Mouse (Mus musculus) CD4-positive, CD25-positive, alpha-beta regulatory T cell, adult 4 months (primary cell): ENCODE data around the gene T2. TPM values are rescaled to one million over a fixed set of nuclear protein-coding genes. Genes with fewer than 3 reads are reported as not detected.
"Not testable (repeated sequence)": the region's sequence is repeated elsewhere in the genome, so short reads cannot be mapped to it uniquely, and the experiment has no call there.

Experiments
- ATAC-seq: one replicate; pipeline ENCODE4 v1.8.0; 2017
- polyA plus RNA-seq, 2 experiments: library from polyadenylated mRNA; unstranded; fragments of 100-300 nt; shearing (Covaris generic); gene quantifications; one replicate each; pipeline ENCODE4 v1.2.1; 2017

The T2 gene
- 1 to 10 TPM in 1 of 2 experiments, under 1 TPM in 1; 0.51 to 2.7 TPM for polyA plus RNA-seq

GRCm38 (mm10) chr17:8355692-8356091, at the start of gene T2:
TSS of gene T2 (plus strand) at chr17:8355992.
- no peak for ATAC-seq

GRCm38 (mm10) chr17:8310838-8311614, 44.8 kb upstream of the T2 start, which contains the start of gene Sft2d1:
TSS of gene Sft2d1 (plus strand) at chr17:8311102.
- ATAC-seq, result peak; percentile 96

- peak; percentile 17 for ATAC-seq
Observed at GRCm38 (mm10) chr17:8311751-8312150, 44.0 kb upstream of the T2 start.

- ATAC-seq, result no peak
Observed at GRCm38 (mm10) chr17:8313976-8314375, 41.8 kb upstream of the T2 start.

- ATAC-seq, result peak; percentile 56
Observed at GRCm38 (mm10) chr17:8316251-8316650, 39.5 kb upstream of the T2 start.

GRCm38 (mm10) chr17:8326877-8327276, 28.9 kb upstream of the T2 start:
- ATAC-seq, result not testable (repeated sequence)

GRCm38 (mm10) chr17:8328511-8329174, 27.1 kb upstream of the T2 start:
- ATAC-seq, result no peak

- ATAC-seq, result no peak
Observed at GRCm38 (mm10) chr17:8330602-8331001, 25.2 kb upstream of the T2 start.

- not testable (repeated sequence) for ATAC-seq
Observed at GRCm38 (mm10) chr17:8337159-8337558, 18.6 kb upstream of the T2 start, which contains the start of gene Prr18. TSS of gene Prr18 (plus strand) at chr17:8337459.

- no peak for ATAC-seq
Observed at GRCm38 (mm10) chr17:8339666-8340374, 16.0 kb upstream of the T2 start.

- ATAC-seq, result peak; percentile 35
Observed at GRCm38 (mm10) chr17:8340407-8341359, 15.1 kb upstream of the T2 start.

GRCm38 (mm10) chr17:8341360-8341963, 14.3 kb upstream of the T2 start:
- ATAC-seq, result no peak

- ATAC-seq, result peak; percentile 84
Observed at GRCm38 (mm10) chr17:8342706-8343105, 13.1 kb upstream of the T2 start.

GRCm38 (mm10) chr17:8343416-8343815, 12.4 kb upstream of the T2 start:
- ATAC-seq, result no peak

- ATAC-seq, result no peak
Observed at GRCm38 (mm10) chr17:8347765-8348285, 8.0 kb upstream of the T2 start.

GRCm38 (mm10) chr17:8348941-8349340, 6.9 kb upstream of the T2 start:
- ATAC-seq, result no peak

GRCm38 (mm10) chr17:8351088-8351487, 4.7 kb upstream of the T2 start:
- no peak for ATAC-seq

- no peak for ATAC-seq
Observed at GRCm38 (mm10) chr17:8357498-8357897, 1.7 kb downstream of the T2 start.

- no peak for ATAC-seq
Observed at GRCm38 (mm10) chr17:8360876-8361275, 5.1 kb downstream of the T2 start.

- no peak for ATAC-seq
Observed at GRCm38 (mm10) chr17:8361281-8362103, 5.7 kb downstream of the T2 start.
